In the genomic region with DNA sequence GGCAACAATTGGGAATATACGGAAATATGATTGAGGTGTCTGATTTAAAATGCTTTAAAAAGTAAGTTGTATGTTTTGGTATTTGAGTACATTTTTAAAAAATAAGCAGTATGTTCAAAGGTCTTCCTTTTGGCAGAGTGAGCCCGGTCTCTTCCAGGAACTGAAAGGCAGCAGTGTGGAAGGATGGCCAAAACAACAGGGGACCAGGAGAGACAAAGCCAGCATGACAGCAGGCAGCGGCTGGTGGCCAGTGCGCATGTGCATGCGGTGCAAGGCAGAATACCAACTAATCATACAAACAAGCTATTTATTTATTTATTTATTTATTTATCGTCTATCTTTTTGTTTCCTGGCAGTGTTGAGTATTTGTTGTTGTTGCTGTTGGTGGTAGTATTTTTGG, we compare ENCODE assay signal across 15 mouse cellular contexts. TPM values are rescaled to one million over a fixed set of nuclear protein-coding genes. Genes with fewer than 3 reads are reported as not detected.
A peak's percentile ranks its signal among the peaks of the same experiment; 100 is the strongest.
DNase-seq lines count a peak whose midpoint lies in the region; TF ChIP-seq lines count a peak whose summit lies in the region.
"Had no signal": no experiment of that assay in that cellular context is flagged by ENCODE, and none has a peak within 500 bp of the region (broad histone marks: within the 10 kb centered on the region; RNA-seq: fewer than 3 reads in every experiment).

No protein-coding gene starts in this region.

- WGBS in cerebellum, adult 2 months: 9% methylated on average over 6 of the region's 6 CpGs

- H3K27me3 ChIP-seq in cerebellum, adult 2 months (ENCODE audit: control insufficient read depth, insufficient read depth, low read length): no peaks in the 10 kb centered on the region
- H3K27me3 ChIP-seq: embryonic facial prominence, embryonic 13.5 days; forebrain, embryonic 13.5 days; megakaryocyte, embryonic 14.5 days; Patski; stomach, embryonic 15.5 days had no signal

- TF ChIP-seq CTCF in cerebellum, adult 2 months (IDR thresholded peaks at IDR 0.05; ENCODE audit: borderline replicate concordance, insufficient read depth, low read depth, low read length): no peak

- no peak overlapping the region for H3K27ac ChIP-seq in cerebellum, adult 2 months (ENCODE audit: insufficient read depth, low read length)
- H3K27ac ChIP-seq: embryonic facial prominence, embryonic 13.5 days; forebrain, embryonic 13.5 days; layer of hippocampus, adult 2 months; liver, embryonic 14.5 days; stomach, embryonic 15.5 days had no signal

- DNase-seq in kidney, postnatal 10 days: peak; percentile 70
- DNase-seq in kidney, adult 11 months: no peak
- DNase-seq in retina, postnatal 1 day: peak; percentile 9
- no peak for DNase-seq in retina, embryonic 14.5 days (ENCODE audit: low spot score)
- peak; percentile 77 to 88 for DNase-seq in cerebellum, adult 2 months
- DNase-seq in heart, postnatal 4 days: peak; percentile 36
- no peak for DNase-seq in embryo, embryonic 9.5 days (ENCODE audit: extremely low spot score)
- DNase-seq: right cerebral cortex, postnatal 4 days had no signal

- H3K4me3 ChIP-seq in cerebellum, adult 2 months (replicated peaks; ENCODE audit: insufficient read depth, low read depth, low read length): no peak overlapping the region
- H3K4me3 ChIP-seq: embryonic facial prominence, embryonic 13.5 days; forebrain, embryonic 13.5 days; layer of hippocampus, adult 2 months; megakaryocyte, embryonic 14.5 days; stomach, embryonic 15.5 days had no signal

- TF ChIP-seq POLR2A in cerebellum, adult 2 months (IDR thresholded peaks at IDR 0.05; ENCODE audit: borderline replicate concordance, insufficient read depth, low read length): no peak

- H3K4me1 ChIP-seq in cerebellum, adult 2 months (ENCODE audit: control insufficient read depth, insufficient read depth, low read length): peaks cover 6% of the 10 kb centered on the region
- H3K4me1 ChIP-seq: embryonic facial prominence, embryonic 13.5 days; stomach, embryonic 15.5 days had no signal

RNA-seq across cellular contexts. Expression of a gene that starts 59.9 kb away (rescaled TPM):
- polyA plus RNA-seq in cerebellum, adult 2 months (2012; rRNA removed): 30.3 and 31.3 TPM in 2 replicates
- total RNA-seq in heart, postnatal 4 days (2021): 10 to 100 TPM; 22.9 to 24.2 TPM

Comparison
In these comparisons a context has a peak if more than half of its experiments do, and no peak if none do; other contexts are left out.
1. DNase-seq: peak in kidney, postnatal 10 days (single experiment), retina, postnatal 1 day (single experiment), cerebellum, adult 2 months (2 of 2) and heart, postnatal 4 days (single experiment); none in kidney, adult 11 months (single experiment), retina, embryonic 14.5 days (single experiment) and embryo, embryonic 9.5 days (single experiment).